Mouse (Mus musculus) heart, embryonic 14.5 days (tissue): ENCODE results near the gene Ptar1. TPM values are rescaled to one million over a fixed set of nuclear protein-coding genes. Genes with fewer than 3 reads are reported as not detected.

Source experiments
- ATAC-seq: fragments of 200-750 bp; cut with Nextera tagmentation; 2 replicates; pipeline ENCODE4 v1.8.0; 2017; ENCODE audit warnings: low read depth, moderate TSS enrichment; ENCODE audit not compliant: insufficient number of reproducible peaks, insufficient read depth, low FRiP score
- H3K27ac ChIP-seq, 2 experiments: fragments of 200-500 bp in 1 of 2; fragments of 300-500 bp in 1 of 2; sonication (generic) in 1 of 2; replicated peaks in 1 of 2; 2 replicates each; pipeline ENCODE4 v1.5.1; 2012 to 2014; ENCODE audit warnings: low read depth in 2 of 2, low read length in 2 of 2, control low read depth in 1 of 2, mild to moderate bottlenecking in 1 of 2, mixed read lengths in 1 of 2; ENCODE audit not compliant: control insufficient read depth in 1 of 2, insufficient read depth in 1 of 2
- H3K27me3 ChIP-seq: fragments of 300-500 bp; sonication (generic); 2 replicates; pipeline ENCODE4 v1.6.1; 2014; ENCODE audit warnings: mild to moderate bottlenecking, low read length, control low read depth; ENCODE audit not compliant: control insufficient read depth, insufficient read depth
- H3K36me3 ChIP-seq: fragments of 300-500 bp; sonication (generic); 2 replicates; pipeline ENCODE4 v1.6.1; 2014; ENCODE audit warnings: mild to moderate bottlenecking, control low read depth, low read length, mixed read lengths; ENCODE audit not compliant: control insufficient read depth, insufficient read depth
- H3K4me1 ChIP-seq, 2 experiments: fragments of 200-500 bp in 1 of 2; fragments of 300-500 bp in 1 of 2; sonication (generic) in 1 of 2; 2 replicates each; pipeline ENCODE4 v1.6.1; 2012 to 2014; ENCODE audit warnings: low read length in 2 of 2, control low read depth in 1 of 2, mixed read lengths in 1 of 2; ENCODE audit not compliant: control insufficient read depth in 2 of 2, insufficient read depth in 2 of 2
- H3K4me2 ChIP-seq: fragments of 300-500 bp; sonication (generic); 2 replicates; pipeline ENCODE4 v1.6.1; 2014; ENCODE audit warnings: mild to moderate bottlenecking, low read length
- H3K4me3 ChIP-seq, 2 experiments: fragments of 200-500 bp in 1 of 2; fragments of 300-500 bp in 1 of 2; sonication (generic) in 1 of 2; 2 replicates each; pipeline ENCODE4 v1.5.1; 2012 to 2014; ENCODE audit warnings: low read length in 2 of 2, mild to moderate bottlenecking in 2 of 2, control low read depth in 1 of 2, low read depth in 1 of 2, moderate library complexity in 1 of 2; ENCODE audit not compliant: control insufficient read depth in 1 of 2, insufficient read depth in 1 of 2
- H3K9ac ChIP-seq: fragments of 300-500 bp; sonication (generic); 2 replicates; pipeline ENCODE4 v1.6.1; 2014; ENCODE audit warnings: mild to moderate bottlenecking, low read length
- H3K9me3 ChIP-seq: fragments of 300-500 bp; sonication (generic); 2 replicates; pipeline ENCODE4 v1.6.1; 2016; ENCODE audit warnings: low read length, control low read depth; ENCODE audit not compliant: control insufficient read depth
- WGBS: fragments of 180-500 bp; shearing (Covaris S2); extraction: QIAGEN DNeasy Blood & Tissue Kit; methylation state at CpG from one replicate; pipeline ENCODE4 v1.1.7; 2014; 5-methylcytosine and 5-hydroxymethylcytosine counted together
- polyA plus RNA-seq: library from polyadenylated mRNA; unstranded; fragments of >200 nt; fragmentation: Nextera tagmentation; extraction: Ambion mirVana; gene quantifications from 2 replicates; pipeline ENCODE4 v1.2.1, GENCODE M21; 2014

Gene Ptar1
- polyA plus RNA-seq, 1 experiment from 2014 or later = 7.7 TPM

- WGBS = 59% methylated on average over 7 of the region's 7 CpGs
- Histone ChIP-seq H3K27ac (no peak overlapping the region), H3K9me3 (no peaks in the 10 kb centered on the region), H3K4me2 (no peak overlapping the region), H3K36me3 (no peaks in the 10 kb centered on the region), H3K4me3 (no peak overlapping the region), H3K9ac (no peak overlapping the region), H3K4me1 (no peaks in the 10 kb centered on the region), H3K27me3 (no peaks in the 10 kb centered on the region)
- ATAC-seq = no peak
These were observed 84.7 kb downstream of the Ptar1 start for GRCm38 (mm10) chr19:23771971-23772370.

DNA sequence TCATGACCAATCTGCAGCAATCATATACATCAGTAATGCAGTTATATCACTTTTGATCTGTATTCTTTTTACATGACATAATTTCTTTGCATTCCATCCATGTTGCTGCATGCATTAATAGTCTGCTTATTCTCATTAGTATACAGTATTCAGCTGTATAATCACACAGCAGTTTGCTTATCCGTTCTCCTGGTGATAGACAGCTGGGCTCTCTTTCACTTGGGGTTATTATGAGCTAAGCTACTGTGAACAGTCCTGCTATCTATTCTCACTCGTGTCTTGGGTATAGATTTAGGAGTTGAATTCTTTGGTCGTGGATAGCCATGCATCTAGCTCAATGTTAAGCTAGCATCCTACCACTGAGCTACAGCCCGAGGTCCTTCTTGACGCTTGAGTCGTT lies 88.1 kb downstream of the Ptar1 start:
- Histone ChIP-seq H3K9ac (no peak overlapping the region), H3K27ac (no peak overlapping the region), H3K4me2 (no peak overlapping the region), H3K4me1 (no peaks in the 10 kb centered on the region; a peak in 1 of 4 replicates), H3K27me3 (no peaks in the 10 kb centered on the region), H3K36me3 (no peaks in the 10 kb centered on the region), H3K9me3 (no peaks in the 10 kb centered on the region), H3K4me3 (no peak overlapping the region)
- no peak for ATAC-seq
- WGBS = 79% methylated on average over 6 of the region's 6 CpGs

GRCm38 (mm10) chr19:23779130-23779529 lies 91.9 kb downstream of the Ptar1 start:
- Histone ChIP-seq H3K4me3 (no peak overlapping the region), H3K4me1 (peaks cover 0 to 2% of the 10 kb centered on the region in 2 experiments; a peak in 1 of 4 replicates), H3K9ac (no peak overlapping the region), H3K27ac (no peak overlapping the region), H3K4me2 (no peak overlapping the region), H3K27me3 (no peaks in the 10 kb centered on the region), H3K9me3 (no peaks in the 10 kb centered on the region), H3K36me3 (no peaks in the 10 kb centered on the region)
- no peak for ATAC-seq

DNA sequence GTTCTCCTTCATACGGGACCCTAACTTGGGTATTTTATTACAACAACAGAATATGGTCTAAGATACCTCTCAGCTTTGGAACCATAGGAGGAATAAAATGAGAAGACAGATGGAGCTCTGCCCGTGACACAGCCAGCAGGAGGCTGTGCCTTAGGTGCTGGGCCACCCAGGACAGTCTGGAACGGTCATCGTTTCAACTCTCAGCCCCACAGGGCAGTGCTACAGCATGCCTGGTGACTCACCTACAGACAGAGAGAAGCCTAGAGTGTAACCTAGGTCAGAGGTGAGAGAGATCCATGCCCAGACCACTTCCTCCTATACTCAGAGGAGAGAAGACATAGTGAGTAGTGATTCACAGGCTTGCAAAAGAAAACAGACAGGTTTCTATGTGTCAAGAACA lies 92.9 kb downstream of the Ptar1 start:
- Histone ChIP-seq H3K27ac (no peak overlapping the region), H3K9ac (no peak overlapping the region), H3K9me3 (no peaks in the 10 kb centered on the region), H3K4me1 (peaks cover 0 to 2% of the 10 kb centered on the region in 2 experiments; a peak in 1 of 4 replicates), H3K36me3 (no peaks in the 10 kb centered on the region), H3K4me2 (no peak overlapping the region), H3K27me3 (no peaks in the 10 kb centered on the region), H3K4me3 (no peak overlapping the region)
- ATAC-seq = no peak
- 75% methylated on average over 4 of the region's 4 CpGs for WGBS

Other genes starting within 250 kb of the Ptar1 start
- gene Mamdc2, start 239.0 kb upstream of the Ptar1 start, polyA plus RNA-seq = 1.2 and 1.7 TPM in 2 replicates
- not detected in 2 replicates for gene 1700028P14Rik, start 34.6 kb upstream of the Ptar1 start, polyA plus RNA-seq
- gene Apba1, start 71.5 kb downstream of the Ptar1 start, polyA plus RNA-seq = 0.36 and 0.46 TPM in 2 replicates